Mouse (Mus musculus) heart, postnatal 10 days (tissue): ENCODE data around the gene Nek8. TPM values are rescaled to one million over a fixed set of nuclear protein-coding genes. Genes with fewer than 3 reads are reported as not detected.

Experiments
- microRNA-seq, 2 experiments: library from miRNA; unstranded; fragments of <30 nt; microRNA quantifications; one replicate each; pipeline ENCODE4 v1.2.0; 2022
- total RNA-seq, 2 experiments: library from RNA; stranded (reverse); gene quantifications; 2 replicates each; pipeline ENCODE4 v1.2.3; 2021

The Nek8 gene
- total RNA-seq, 2 experiments from 2014 or later: 4.5 to 5.4 TPM

Small RNAs within 50 kb of the gene (microRNA-seq; reads per million reads assigned to microRNA genes)
- 0 to 0.24 reads per million in 2 experiments for gene Mir7653

Other genes starting within 250 kb of the Nek8 start
- under 1 TPM; 0.22 to 0.64 TPM for gene Sez6, start 245.9 kb downstream of the Nek8 start, total RNA-seq
- 10 to 100 TPM; 39.5 to 41.7 TPM for gene Phf12, start 193.9 kb downstream of the Nek8 start, total RNA-seq
- 1 to 10 TPM; 4.9 to 7.4 TPM for gene Dhrs13, start 144.4 kb downstream of the Nek8 start, total RNA-seq
- gene Flot2, start 138.7 kb downstream of the Nek8 start, total RNA-seq: 10 to 100 TPM; 85.1 to 90.8 TPM
- 10 to 100 TPM; 22.8 to 23.6 TPM for gene Eral1, start 96.3 kb downstream of the Nek8 start, total RNA-seq
- gene Fam222b, start 82.0 kb downstream of the Nek8 start, total RNA-seq: 10 to 100 TPM; 15.0 to 17.0 TPM
- 10 to 100 TPM; 17.5 to 21.0 TPM for gene Traf4, start 11.1 kb downstream of the Nek8 start, total RNA-seq
- gene Tlcd1, start within 50 bp of the Nek8 start, total RNA-seq: 1 to 10 TPM; 9.1 to 9.4 TPM
- 100 to 1,000 TPM; 965 to 994 TPM for gene Rpl23a, start 6.9 kb upstream of the Nek8 start, total RNA-seq
- 10 to 100 TPM; 22.3 to 24.3 TPM for gene Rab34, start 11.8 kb upstream of the Nek8 start, total RNA-seq
- 1 to 10 TPM; 1.5 to 3.1 TPM for gene Proca1, start 16.7 kb upstream of the Nek8 start, total RNA-seq
- 10 to 100 TPM; 46.4 to 50.6 TPM for gene Sdf2, start 69.1 kb upstream of the Nek8 start, total RNA-seq
- 10 to 100 TPM; 33.7 to 36.6 TPM for gene Supt6, start 69.3 kb upstream of the Nek8 start, total RNA-seq
- 100 to 1,000 TPM; 180 to 190 TPM for gene 2610507B11Rik, start 85.1 kb upstream of the Nek8 start, total RNA-seq
- gene BC030499, start 114.2 kb upstream of the Nek8 start, total RNA-seq: under 1 TPM; 0.57 to 0.67 TPM
- gene Spag5, start 124.9 kb upstream of the Nek8 start, total RNA-seq: 1 to 10 TPM; 8.8 to 9.5 TPM
- 1 to 10 TPM in 1 of 2 experiments, under 1 TPM in 1; 0.81 to 1.1 TPM for gene Aldoc, start 146.3 kb upstream of the Nek8 start, total RNA-seq
- 10 to 100 TPM; 26.4 to 26.8 TPM for gene Pigs, start 151.7 kb upstream of the Nek8 start, total RNA-seq
- 10 to 100 TPM in 1 of 2 experiments, 1 to 10 TPM in 1; 9.0 to 10.1 TPM for gene Unc119, start 166.8 kb upstream of the Nek8 start, total RNA-seq
- gene Foxn1, start 209.9 kb upstream of the Nek8 start, total RNA-seq: not detected
- gene Slc13a2, start 245.5 kb upstream of the Nek8 start, total RNA-seq: not detected